Mouse (Mus musculus): ENCODE measurements around the gene Cfap73. TPM values are rescaled to one million over a fixed set of nuclear protein-coding genes. Genes with fewer than 3 reads are reported as not detected.
A peak's percentile ranks its signal among the peaks of the same experiment; 100 is the strongest.

Gene Cfap73
- polyA plus RNA-seq, 1 experiment from 2014 or later, result 0.49 TPM

GRCm38 (mm10) chr5:120588569-120589094, 45.4 kb downstream of the Cfap73 start, which contains the start of the genes Tpcn1 and Iqcd:
Tpcn1 (minus strand) TSS chr5:120588673.
Iqcd (plus strand) TSS chr5:120589016.
- WGBS, result under 1% methylated on average over 35 of the region's 35 CpGs
- peak within 1 kb of the TSS; percentile 82 for H3K4me2 ChIP-seq

GRCm38 (mm10) chr5:120587940-120588568, 46.0 kb downstream of the Cfap73 start:
- no peak for ATAC-seq (ENCODE audit: low FRiP score)
- WGBS, result 2% methylated on average over 25 of the region's 29 CpGs
- H3K4me1 ChIP-seq (replicated peaks), result peaks cover 41% of the 10 kb centered on the region

More at GRCm38 (mm10) chr5:120588569-120589094, 45.4 kb downstream of the Cfap73 start, which contains the start of the genes Tpcn1 and Iqcd:
- no peaks in the 10 kb centered on the region for H3K27me3 ChIP-seq
- peak within 1 kb of the TSS; percentile 91 for H3K9ac ChIP-seq
- H3K4me1 ChIP-seq (replicated peaks), result peaks cover 41% of the 10 kb centered on the region
- no peaks in the 10 kb centered on the region for H3K9me3 ChIP-seq
- H3K36me3 ChIP-seq, result peaks cover 14% of the 10 kb centered on the region
- H3K4me3 ChIP-seq, result peak within 1 kb of the TSS; percentile 77
- peak; percentile 99 for ATAC-seq (ENCODE audit: low FRiP score)
- H3K27ac ChIP-seq, result peak within 1 kb of the TSS; percentile 78

GRCm38 (mm10) chr5:120587616-120587926, 46.5 kb downstream of the Cfap73 start:
- WGBS, result 35% methylated on average over 9 of the region's 9 CpGs
- peak overlapping the region; percentile 82 for H3K4me2 ChIP-seq
- H3K27ac ChIP-seq, result peak overlapping the region; percentile 59

More at GRCm38 (mm10) chr5:120587940-120588568, 46.0 kb downstream of the Cfap73 start:
- Histone ChIP-seq H3K27ac (peak overlapping the region; percentile 78), H3K36me3 (peaks cover 20% of the 10 kb centered on the region), H3K4me3 (peak overlapping the region; percentile 77), H3K4me2 (peak overlapping the region; percentile 82), H3K9me3 (no peaks in the 10 kb centered on the region), H3K9ac (peak overlapping the region; percentile 91), H3K27me3 (no peaks in the 10 kb centered on the region)

GRCm38 (mm10) chr5:120586741-120587615, 47.1 kb downstream of the Cfap73 start:
- H3K27ac ChIP-seq, result peak overlapping the region; percentile 59
- H3K27me3 ChIP-seq, result no peaks in the 10 kb centered on the region
- ATAC-seq (ENCODE audit: low FRiP score), result no peak
- WGBS, result 15% methylated on average over 17 of the region's 17 CpGs
- peaks cover 28% of the 10 kb centered on the region for H3K36me3 ChIP-seq
- no peaks in the 10 kb centered on the region for H3K9me3 ChIP-seq
- peak overlapping the region; percentile 77 for H3K4me3 ChIP-seq
- H3K4me1 ChIP-seq (replicated peaks), result peaks cover 41% of the 10 kb centered on the region
- H3K4me2 ChIP-seq, result peak overlapping the region; percentile 82
- H3K9ac ChIP-seq, result peak overlapping the region; percentile 60

More at GRCm38 (mm10) chr5:120587616-120587926, 46.5 kb downstream of the Cfap73 start:
- no peak for ATAC-seq (ENCODE audit: low FRiP score)
- Histone ChIP-seq H3K27me3 (no peaks in the 10 kb centered on the region), H3K9me3 (no peaks in the 10 kb centered on the region), H3K36me3 (peaks cover 24% of the 10 kb centered on the region), H3K4me3 (peak overlapping the region; percentile 77), H3K9ac (peak overlapping the region; percentile 91; the same call in 1 of the 2 replicates), H3K4me1 (replicated peaks) (peaks cover 41% of the 10 kb centered on the region)

- no peak overlapping the region for H3K27ac ChIP-seq
- H3K27me3 ChIP-seq, result no peaks in the 10 kb centered on the region
- peaks cover 48% of the 10 kb centered on the region for H3K4me1 ChIP-seq (replicated peaks)
- H3K9ac ChIP-seq, result peak overlapping the region; percentile 24; the same call in 1 of the 2 replicates
- no peak overlapping the region for H3K4me2 ChIP-seq
- no peak overlapping the region for H3K4me3 ChIP-seq
- H3K36me3 ChIP-seq, result peaks cover 30% of the 10 kb centered on the region
- 41% methylated on average over 15 of the region's 15 CpGs for WGBS
- ATAC-seq (ENCODE audit: low FRiP score), result no peak
- H3K9me3 ChIP-seq, result no peaks in the 10 kb centered on the region
Observed at GRCm38 (mm10) chr5:120584968-120585367, 49.1 kb downstream of the Cfap73 start.

- H3K4me1 ChIP-seq (replicated peaks), result peaks cover 57% of the 10 kb centered on the region
- H3K9me3 ChIP-seq, result no peaks in the 10 kb centered on the region
- no peak overlapping the region for H3K4me2 ChIP-seq
- no peak overlapping the region for H3K4me3 ChIP-seq
- WGBS, result 96% methylated on average over 4 of the region's 4 CpGs
- no peaks in the 10 kb centered on the region for H3K27me3 ChIP-seq
- H3K9ac ChIP-seq, result no peak overlapping the region
- peaks cover 30% of the 10 kb centered on the region for H3K36me3 ChIP-seq
- ATAC-seq (ENCODE audit: low FRiP score), result no peak
- H3K27ac ChIP-seq, result no peak overlapping the region
Observed at GRCm38 (mm10) chr5:120583511-120583910, 50.5 kb downstream of the Cfap73 start.

GRCm38 (mm10) chr5:120582002-120582401, 52.0 kb downstream of the Cfap73 start:
- Histone ChIP-seq H3K9me3 (no peaks in the 10 kb centered on the region), H3K9ac (no peak overlapping the region), H3K36me3 (peaks cover 30% of the 10 kb centered on the region), H3K27ac (no peak overlapping the region), H3K4me1 (replicated peaks) (peaks cover 56% of the 10 kb centered on the region), H3K27me3 (no peaks in the 10 kb centered on the region), H3K4me2 (no peak overlapping the region), H3K4me3 (no peak overlapping the region)
- no peak for ATAC-seq (ENCODE audit: low FRiP score)
- WGBS, result 78% methylated on average over 9 of the region's 9 CpGs

GRCm38 (mm10) chr5:120579898-120580626, 54.0 kb downstream of the Cfap73 start:
- peaks cover 40% of the 10 kb centered on the region for H3K4me1 ChIP-seq (replicated peaks)
- H3K9me3 ChIP-seq, result no peaks in the 10 kb centered on the region
- H3K9ac ChIP-seq, result peak overlapping the region; percentile 51; the same call in 1 of the 2 replicates
- peak overlapping the region; percentile 79 for H3K27ac ChIP-seq
- 76% methylated on average over 25 of the region's 26 CpGs for WGBS
- peaks cover 30% of the 10 kb centered on the region for H3K36me3 ChIP-seq
- peak overlapping the region; percentile 16; the same call in 1 of the 2 replicates for H3K4me2 ChIP-seq
- H3K4me3 ChIP-seq, result no peak overlapping the region
- ATAC-seq (ENCODE audit: low FRiP score), result peak; percentile 54
- H3K27me3 ChIP-seq, result no peaks in the 10 kb centered on the region

- Histone ChIP-seq H3K9me3 (no peaks in the 10 kb centered on the region), H3K9ac (peak overlapping the region; percentile 51), H3K4me2 (peak overlapping the region; percentile 16; the same call in 1 of the 2 replicates), H3K27me3 (no peaks in the 10 kb centered on the region), H3K4me3 (no peak overlapping the region), H3K27ac (peak overlapping the region; percentile 79), H3K4me1 (replicated peaks) (peaks cover 36% of the 10 kb centered on the region), H3K36me3 (peaks cover 23% of the 10 kb centered on the region)
- whole genome bisulfite sequencing, result 58% methylated on average over 26 of the region's 26 CpGs
- 0 out of 2 replicates have a peak, but pooled peaks have one; percentile 5 for ATAC-seq (ENCODE audit: low FRiP score)
Observed at GRCm38 (mm10) chr5:120579211-120579897, 54.7 kb downstream of the Cfap73 start.

- Histone ChIP-seq H3K27me3 (no peaks in the 10 kb centered on the region), H3K9me3 (no peaks in the 10 kb centered on the region), H3K9ac (no peak overlapping the region), H3K27ac (peak overlapping the region; percentile 79), H3K4me1 (replicated peaks) (peaks cover 35% of the 10 kb centered on the region), H3K36me3 (peaks cover 15% of the 10 kb centered on the region), H3K4me3 (no peak overlapping the region), H3K4me2 (peak overlapping the region; percentile 4; the same call in 1 of the 2 replicates)
- no peak for ATAC-seq (ENCODE audit: low FRiP score)
- 56% methylated on average over 12 of the region's 12 CpGs for WGBS
Observed at GRCm38 (mm10) chr5:120578504-120579081, 55.4 kb downstream of the Cfap73 start.
